Mouse (Mus musculus): ENCODE measurements at regions not wholly inside any gene's neighbourhood (a gene's known extent, or its start where the extent isn't known, plus 50 kb on each side); places are given as distances from the start of the nearest gene placed in this dataset.

- DNase-seq: peak; percentile 37
Measured at GRCm38 (mm10) chr3:100773237-100773636, 52.0 kb upstream of the Vtcn1 start.

DNA sequence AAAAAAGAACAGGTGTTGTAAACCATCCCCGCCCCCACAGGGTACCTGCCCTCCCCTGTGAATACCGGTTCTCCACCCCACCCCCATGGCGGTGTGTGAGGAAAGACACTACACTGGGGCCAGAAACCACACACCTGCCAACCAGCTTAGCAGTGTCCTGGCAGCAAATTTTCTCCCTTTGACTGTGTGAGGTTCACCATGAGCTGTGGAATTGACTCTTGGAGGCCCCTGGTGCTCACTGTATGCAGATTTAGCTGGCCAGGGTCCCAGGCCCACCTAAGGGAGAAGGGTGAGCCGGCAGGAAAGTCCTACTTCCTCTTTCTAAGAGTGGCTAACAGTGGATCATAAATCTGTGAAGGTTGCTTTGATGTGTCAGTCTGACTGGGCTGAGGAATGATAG is 53.9 kb upstream of the Vtcn1 start:
- DNase-seq: no peak

DNA sequence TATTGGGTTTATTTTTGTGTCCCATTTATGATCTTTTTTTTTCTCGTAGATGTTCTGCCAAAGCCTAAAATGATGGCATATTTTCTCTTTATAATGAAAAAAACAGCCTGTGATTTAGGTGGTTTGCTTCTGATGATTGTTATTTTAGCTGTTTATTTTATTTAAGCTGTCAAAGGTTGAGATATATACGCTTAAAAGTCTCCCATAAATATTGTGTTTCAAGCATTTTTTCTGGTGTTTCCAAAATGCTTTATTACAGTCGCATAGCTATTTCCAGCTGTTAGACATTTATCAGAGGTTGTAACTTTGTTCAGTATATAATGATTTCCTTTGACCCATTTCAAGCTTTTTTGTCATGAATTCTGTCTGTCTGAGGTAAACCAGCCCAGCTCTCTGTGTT is 54.4 kb upstream of the Vtcn1 start:
- no peak for DNase-seq

GRCm38 (mm10) chr3:100769146-100769545 is 56.1 kb upstream of the Vtcn1 start:
- no peak for DNase-seq

DNA sequence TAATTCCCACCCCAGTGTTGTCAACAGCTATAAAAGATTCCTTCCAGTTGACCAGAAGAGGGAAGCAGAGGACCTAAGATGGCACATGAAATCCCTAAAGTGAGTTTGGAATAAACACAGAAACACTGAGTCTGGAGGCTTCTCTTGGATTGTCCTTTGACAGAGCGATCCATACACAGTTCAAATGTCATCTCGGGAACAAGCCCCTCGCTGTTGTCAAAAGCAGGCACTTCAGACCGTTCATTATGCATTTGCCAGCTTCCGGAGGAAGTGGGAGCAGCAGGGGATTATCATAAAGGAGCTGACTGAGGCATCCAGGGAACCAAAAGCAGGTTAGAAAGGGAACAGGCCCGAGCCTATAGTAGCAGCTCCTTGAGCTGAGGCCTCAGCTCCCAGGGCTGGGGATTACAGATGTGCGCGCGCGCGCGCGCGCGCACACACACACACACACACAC is 57.1 kb upstream of the Vtcn1 start:
- peak; percentile 25 for DNase-seq

DNA sequence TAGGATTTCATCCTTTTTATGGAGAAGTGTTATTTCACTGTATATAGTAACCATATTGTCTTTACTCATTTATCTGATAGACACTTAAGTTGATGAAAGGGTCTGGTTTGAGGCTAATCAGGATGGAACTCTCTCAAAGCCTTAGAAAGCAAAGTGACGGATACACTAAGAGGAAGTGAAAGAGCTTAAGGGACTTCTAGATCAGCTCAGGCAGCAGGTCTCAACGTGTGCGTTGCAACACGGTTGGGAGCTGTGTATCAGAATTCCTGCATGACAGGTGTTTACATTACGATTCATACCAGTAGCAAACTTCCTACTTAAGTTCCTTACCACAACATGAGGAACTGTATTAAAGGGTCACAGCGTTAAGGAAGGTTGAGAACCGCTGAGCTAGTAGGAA is 59.9 kb upstream of the Vtcn1 start:
- no peak for DNase-seq

- no peak for DNase-seq
Measured at GRCm38 (mm10) chr3:100762895-100763294, 62.4 kb upstream of the Vtcn1 start.

DNA sequence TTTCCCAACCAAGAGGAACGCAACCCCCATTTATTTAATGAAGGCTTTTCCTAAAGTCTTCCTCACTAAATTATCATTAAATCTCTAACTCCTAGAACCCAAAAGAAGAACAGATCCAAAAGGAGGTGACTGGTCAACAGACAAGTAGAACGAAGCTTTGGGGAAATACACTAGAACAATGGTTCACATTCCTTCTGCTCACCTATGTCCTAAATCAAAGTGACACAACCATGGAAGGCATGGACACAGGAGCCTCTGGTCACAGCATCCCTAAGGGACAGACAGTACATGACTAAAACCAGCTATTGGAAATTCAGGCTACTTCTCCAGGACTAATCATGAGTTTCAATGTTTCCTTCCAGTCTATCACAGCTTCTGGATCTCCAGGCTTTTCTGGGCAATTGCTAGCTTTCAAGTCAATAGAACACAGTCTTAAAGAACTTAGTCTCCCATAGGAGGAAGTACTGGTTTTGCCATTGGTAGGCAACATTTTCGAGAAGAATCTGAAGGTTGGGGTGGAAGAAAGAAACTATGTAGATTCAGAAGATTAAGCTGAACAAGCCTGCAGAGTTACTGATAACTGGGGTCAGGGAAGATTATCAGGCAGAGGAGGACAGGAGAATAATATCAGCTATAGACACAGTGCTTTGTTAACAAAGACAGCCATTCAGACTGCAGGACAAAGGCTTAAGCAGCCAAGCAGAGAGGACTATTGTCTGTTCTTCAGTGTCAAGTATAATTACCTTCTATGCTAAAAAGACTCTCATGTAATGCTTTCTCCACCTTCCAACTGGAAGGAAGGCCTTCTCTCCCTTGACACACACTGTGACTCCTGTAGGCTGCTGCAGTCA is 65.9 kb upstream of the Vtcn1 start:
- DNase-seq: no peak

GRCm38 (mm10) chr3:100754677-100755076 is 69.4 kb upstream of the Man1a2 start:
- DNase-seq: no peak

DNA sequence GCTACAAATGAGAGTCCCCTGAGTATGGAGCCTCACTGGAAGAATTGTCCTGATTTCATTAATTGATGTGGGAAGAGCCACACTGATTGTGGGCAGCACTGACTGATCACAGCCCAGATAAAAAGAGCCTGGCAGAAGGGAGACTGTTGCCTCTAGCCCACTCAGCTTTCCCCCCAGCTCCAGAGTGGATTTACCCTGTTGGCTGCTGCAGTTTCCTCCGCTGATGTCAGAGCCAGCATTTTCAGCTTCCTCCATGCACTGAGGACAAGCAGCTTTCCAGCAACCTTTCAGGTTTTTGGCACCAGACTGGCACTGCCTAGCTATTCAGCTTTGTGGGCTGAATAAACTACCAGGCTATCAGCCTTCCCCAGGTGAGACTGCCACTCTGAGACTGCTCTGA is 65.9 kb upstream of the Man1a2 start:
- no peak for DNase-seq

DNA sequence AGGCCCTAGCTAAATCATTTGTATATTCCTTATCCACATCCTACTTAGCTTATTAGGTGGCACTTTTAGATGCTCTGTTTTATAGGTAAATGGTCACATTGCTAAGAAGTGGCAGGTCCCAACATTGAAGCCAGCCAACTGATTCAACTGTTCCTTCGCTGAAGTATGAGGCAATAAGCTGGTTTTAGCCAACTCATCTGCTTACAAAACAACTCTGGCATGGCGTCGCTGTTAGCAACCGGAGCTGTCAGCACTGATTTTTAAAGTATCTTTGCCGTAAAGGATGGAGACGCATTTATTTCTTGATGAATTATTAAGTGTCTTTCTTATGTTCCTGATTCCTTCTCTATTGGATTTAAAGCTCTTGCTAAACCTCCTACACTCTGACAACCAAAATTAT is 63.4 kb upstream of the Man1a2 start:
- peak; percentile 7 for DNase-seq

DNA sequence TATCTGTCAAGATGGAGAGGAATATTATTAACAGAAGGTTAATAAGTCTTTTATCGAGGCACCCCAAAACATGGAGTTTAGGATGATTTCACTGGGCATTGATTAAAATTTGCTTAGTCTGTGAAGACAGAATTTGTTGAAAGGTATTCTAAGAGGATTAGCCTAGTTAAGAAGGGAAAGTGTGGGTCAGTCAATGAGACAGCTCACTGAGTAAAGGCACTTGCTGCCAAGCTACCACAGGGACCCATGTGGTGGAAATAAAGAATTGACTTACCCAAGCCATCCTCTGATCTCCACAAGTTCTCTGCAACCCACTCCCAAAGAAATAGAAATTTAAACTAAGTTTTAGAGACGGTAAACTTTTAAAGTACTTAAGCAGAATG is 63.0 kb upstream of the Man1a2 start:
- no peak for DNase-seq

DNA sequence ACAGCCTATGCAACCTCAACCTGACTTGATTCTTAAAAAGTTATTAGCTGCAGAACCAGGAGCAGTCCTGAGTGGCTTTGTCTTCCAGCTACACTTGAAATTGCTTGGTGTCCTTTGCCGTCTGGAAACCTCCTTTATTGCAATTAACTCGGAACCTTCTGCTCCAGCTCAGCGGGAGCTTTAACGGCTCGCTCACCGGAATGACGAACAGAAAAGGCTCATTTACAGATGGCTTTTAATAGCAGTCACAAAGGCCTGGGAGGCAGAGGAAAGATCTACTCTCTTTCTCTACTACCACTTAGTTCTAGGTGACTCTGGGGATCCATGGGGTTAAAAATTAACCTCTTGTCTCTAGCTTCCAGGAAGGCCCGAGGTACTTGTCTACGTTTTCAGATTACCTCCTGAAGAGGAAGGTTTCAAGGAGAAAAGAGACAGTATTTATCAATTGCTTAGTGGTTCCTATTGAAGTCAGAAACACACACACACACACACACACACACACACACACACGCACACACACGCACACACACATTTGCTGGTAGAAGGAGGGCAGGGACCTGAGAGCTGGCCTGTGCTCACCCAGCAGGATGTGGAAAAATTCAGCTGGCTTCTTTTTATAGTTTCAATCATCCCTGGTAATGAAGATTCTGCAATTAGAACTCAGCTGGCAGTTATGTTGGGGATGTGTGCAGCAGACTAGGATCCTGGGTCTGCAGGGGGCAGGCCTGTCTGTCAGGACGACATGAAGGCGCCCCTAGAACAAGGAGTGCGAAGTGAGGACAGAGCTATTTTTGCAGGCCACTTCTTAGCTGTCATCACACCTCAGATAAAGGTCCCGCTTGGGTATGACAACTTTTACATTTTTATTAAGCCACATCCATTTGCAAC is 62.4 kb upstream of the Man1a2 start:
- DNase-seq: no peak

DNA sequence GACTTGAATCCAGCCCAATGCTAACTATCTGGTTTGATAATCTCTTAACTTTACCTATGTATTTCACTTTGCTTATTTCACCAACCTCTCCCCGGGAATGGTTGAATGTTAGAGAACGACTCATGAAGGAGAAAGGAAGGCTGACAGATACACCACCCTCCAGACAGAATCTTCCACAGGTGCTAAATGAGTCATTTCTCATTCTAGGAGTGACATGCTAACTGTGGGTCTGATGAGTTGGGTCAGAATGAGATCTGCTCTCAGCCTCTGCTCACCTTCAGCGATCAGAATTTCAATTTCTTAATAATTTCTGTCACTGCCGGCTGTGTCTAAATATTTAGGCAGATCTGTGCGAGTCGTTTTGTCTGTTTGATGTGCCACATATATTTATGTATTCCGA is 52.4 kb upstream of the Man1a2 start:
- no peak for DNase-seq

- DNase-seq: no peak
Measured at GRCm38 (mm10) chr3:100736539-100736938, 51.2 kb upstream of the Man1a2 start.

All from lung, postnatal 36 days (tissue).